Mouse (Mus musculus): ENCODE results near the gene Dapk1. TPM values are rescaled to one million over a fixed set of nuclear protein-coding genes. Genes with fewer than 3 reads are reported as not detected.

Dapk1 gene
- total RNA-seq, 2 experiments from 2014 or later = 8.0 to 8.2 TPM

DNA sequence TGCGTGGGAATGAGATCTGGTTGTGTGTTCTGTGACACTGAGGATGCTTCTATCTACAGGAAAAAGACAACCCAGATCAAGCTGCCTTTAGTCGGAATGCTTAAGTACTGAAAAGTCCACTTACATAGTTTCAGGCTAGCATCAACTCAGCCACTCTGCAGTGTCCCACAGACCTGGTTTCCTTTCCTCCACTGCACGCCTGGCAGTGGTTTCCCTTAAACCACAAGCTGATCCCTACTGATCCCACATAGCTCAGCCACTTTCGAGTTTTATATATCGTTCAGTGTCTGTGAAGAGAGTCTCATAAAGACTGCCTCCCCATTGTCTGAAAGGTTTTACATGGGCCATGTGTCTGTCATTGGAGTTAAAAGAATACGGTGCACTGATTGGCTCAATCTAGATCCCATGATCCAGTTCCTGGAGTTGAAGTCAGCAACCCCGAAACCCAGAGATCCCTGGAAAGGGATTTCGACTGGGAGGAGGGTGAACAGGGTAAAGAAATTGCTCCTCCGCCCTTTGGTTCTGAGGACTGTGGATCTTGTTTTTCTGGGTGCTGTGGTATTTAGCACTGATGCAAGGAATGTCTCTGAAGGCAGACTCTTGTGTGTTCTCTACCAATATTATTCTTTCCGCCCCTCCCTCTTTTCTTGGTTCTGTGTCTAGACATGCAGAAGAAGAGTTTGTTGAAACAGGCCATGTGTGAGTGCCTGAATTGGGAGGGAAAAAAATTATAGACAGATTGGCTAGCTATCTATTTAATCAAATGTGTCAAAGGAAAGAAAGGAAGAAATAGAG lies 93.6 kb downstream of the Dapk1 start:
- DNase-seq = no peak

DNA sequence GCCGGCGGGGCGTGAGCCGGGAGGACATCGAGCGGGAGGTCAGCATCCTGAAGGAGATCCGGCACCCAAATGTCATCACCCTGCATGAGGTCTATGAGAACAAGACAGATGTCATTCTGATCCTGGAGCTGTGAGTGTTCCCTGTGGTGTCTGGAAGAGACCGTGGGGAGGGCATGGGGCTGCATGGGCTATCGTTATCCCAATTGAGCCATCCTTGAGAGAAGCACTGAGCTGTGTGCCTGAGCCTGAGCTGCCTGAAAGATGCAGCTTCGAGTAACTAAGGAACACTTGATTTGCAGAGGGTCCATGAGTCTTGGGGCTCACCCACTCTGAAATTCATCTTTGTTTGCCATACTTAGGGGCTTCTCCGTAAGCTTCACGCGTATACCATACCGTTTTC lies 94.6 kb downstream of the Dapk1 start:
- DNase-seq = no peak

GRCm38 (mm10) chr13:60696741-60697140 lies 95.0 kb downstream of the Dapk1 start:
- DNase-seq = no peak

DNA sequence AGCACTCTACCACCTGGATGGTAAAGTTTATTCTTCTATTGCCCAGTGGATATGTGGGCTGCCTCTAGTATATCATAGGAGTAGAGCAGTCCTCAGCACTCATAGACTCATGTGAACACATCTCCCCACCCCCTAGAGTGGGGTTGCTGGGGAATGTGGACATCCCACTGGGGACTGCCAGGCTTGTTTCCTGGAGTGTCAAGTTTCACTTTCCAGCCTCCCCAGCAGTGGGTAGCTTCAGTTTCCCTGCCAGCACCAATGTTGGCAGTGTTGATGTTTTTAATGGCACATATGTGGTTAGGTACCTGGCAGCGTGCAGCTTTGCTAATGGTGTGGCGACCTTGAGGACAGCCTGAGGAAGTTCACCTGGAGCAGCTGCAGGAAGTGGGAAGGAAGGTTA lies 96.3 kb downstream of the Dapk1 start:
- DNase-seq = no peak

DNA sequence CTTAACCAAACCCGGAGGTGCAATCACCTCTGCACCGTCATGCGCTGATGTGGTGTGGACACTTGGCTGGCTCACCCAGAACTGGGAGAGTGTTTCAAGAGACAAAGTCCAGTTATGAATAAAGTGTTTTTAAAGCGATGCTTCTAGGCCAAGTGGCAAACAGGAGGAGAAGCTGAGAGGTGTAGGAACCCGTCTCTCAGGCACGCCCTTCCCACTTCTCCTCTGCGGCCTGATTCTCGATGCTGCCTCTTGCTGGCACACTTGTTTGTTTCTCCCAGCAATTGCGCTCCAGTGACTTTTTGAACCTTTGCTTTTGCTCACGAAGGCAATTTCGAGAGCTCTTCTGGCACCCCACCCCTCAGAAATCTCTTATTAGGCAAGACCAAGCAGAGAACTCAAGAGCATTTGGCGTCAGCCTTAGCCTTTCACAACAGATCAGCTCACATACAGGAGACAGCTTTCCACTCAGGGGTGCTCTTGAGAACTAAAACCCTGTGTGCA lies 100.0 kb downstream of the Dapk1 start:
- DNase-seq = peak; percentile 45

DNA sequence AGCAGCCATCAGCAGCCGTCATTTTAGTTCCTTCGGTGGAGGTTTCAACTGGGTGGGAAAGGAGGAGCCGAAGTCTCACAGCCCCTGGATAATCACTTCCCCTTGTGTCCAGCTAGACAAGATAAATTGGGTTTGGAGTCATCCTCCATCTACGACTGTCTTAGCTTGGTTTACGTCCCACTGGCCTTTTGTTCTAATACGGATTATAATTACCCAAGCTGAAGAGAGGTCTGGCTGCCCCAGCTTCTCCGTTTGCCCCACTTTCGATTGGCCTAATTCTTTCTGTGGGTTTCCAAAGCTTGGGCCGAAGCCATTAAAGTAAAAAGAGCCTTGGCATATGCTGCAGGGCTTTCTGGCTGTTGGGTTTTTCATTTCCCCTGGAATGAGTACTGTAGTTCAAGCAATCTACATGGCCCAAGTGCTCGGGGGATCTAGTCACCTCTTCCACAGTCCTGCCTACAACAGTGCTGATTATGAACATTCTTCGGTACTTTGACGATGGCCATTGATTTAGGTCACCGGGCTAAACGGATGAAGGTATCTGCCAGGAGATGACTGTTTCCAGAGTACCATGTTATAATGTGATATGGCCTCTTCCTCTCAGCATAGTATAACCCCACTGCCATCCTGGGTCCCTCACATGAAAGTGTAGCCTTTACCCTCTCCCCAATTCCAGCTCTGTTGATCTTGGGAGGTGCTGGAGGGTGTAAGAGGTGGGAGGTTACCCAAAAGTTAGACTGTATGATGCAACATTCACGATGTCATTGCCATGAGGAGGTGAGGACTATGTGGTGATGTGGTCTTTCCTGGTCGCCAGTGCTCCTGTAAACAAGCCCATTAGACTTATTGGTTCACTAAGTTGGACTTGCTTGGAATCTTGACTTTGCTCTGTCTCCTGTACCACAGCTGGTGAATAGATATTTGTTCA lies 106.1 kb downstream of the Dapk1 start:
- DNase-seq = no peak

GRCm38 (mm10) chr13:60709136-60709535 lies 107.4 kb downstream of the Dapk1 start:
- DNase-seq = no peak

DNA sequence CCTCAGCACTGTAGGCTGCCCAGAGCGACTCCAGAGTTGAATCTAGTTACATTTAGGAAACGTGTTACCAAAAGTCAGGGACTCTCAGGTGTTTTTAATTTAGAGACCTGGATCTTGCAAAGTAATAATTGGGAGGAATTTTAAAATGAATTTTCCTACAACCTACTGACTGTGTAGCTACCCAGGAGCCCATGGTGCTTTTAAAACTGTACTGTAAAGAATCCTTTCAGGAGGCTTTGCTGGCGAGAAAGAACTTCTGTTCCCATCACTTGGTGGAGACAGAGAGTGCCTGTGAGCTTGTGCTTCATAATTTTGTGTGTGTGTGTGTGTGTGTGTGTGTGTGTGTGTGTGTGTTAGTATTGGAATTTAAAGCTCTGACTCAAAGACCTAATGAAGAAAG lies 109.2 kb downstream of the Dapk1 start:
- DNase-seq = no peak

DNA sequence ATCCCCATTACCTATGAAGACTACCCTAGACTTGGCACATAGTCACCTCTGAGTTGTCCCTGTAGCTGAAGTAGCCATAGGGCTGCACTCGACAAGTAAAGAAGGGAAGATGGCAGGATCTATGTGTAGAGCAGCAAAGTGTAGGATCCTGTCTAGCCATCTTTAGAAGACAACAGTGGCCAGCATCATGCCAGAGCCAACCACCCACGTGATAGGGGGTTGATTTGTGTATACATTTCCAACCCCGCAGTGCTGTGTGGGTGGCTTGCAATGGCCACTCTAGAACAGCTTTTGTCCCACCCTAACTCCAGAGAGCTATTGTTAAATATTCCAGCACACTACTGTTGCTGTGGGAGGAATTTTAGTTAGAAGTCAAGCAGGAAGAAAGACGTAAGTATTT lies 111.8 kb downstream of the Dapk1 start:
- no peak for DNase-seq

GRCm38 (mm10) chr13:60716107-60716506 lies 114.4 kb downstream of the Dapk1 start:
- no peak for DNase-seq

DNA sequence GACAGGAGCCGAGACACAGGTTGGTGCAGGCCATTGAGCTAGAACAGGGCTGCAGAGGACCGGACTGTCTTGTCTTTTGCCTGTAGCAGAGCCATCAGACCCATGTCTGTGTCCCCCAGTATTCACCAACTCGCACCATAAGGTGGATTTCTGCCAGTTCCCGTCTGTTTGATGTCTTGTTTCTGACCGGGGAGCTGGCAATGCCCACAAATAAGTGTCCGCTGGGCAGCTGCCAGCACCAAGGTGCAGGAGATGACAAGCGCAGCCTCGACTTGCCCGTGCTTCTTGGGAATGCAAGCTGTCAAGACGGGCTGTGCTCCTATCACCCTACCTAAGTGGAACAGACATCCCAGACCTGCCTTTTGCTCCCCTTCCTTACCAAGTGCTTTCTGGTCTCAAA lies 115.7 kb downstream of the Dapk1 start:
- DNase-seq = no peak

- DNase-seq = no peak
Measured at GRCm38 (mm10) chr13:60719581-60719980, 117.8 kb downstream of the Dapk1 start.

- no peak for DNase-seq
Measured at GRCm38 (mm10) chr13:60722763-60723162, 121.0 kb downstream of the Dapk1 start.

- no peak for DNase-seq
Measured at GRCm38 (mm10) chr13:60728276-60729054, 126.7 kb downstream of the Dapk1 start.

GRCm38 (mm10) chr13:60729055-60729402 lies 127.3 kb downstream of the Dapk1 start:
- DNase-seq = no peak

- DNase-seq = no peak
Measured at GRCm38 (mm10) chr13:60730587-60730986, 128.8 kb downstream of the Dapk1 start.

GRCm38 (mm10) chr13:60731001-60731400 lies 129.3 kb downstream of the Dapk1 start:
- no peak for DNase-seq

DNA sequence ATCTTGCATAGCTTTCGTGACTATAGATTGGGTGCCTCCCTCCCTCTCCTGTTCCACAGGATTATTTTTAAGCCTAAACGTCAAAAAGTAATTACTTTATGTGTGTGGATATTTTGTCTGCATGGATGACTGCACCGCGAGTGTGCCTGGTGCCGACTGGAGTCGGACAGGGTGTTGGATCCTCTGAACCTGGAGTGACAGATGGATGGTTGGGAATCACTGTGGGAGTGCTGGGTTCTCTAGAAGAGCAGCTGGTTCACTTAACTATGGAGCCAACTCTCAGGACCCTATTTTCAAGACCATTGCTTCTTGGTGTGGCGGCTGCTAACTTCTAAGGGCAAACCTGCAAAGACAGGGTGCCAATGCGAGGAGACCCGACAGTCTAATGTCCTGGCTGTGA lies 133.6 kb downstream of the Dapk1 start:
- no peak for DNase-seq

DNA sequence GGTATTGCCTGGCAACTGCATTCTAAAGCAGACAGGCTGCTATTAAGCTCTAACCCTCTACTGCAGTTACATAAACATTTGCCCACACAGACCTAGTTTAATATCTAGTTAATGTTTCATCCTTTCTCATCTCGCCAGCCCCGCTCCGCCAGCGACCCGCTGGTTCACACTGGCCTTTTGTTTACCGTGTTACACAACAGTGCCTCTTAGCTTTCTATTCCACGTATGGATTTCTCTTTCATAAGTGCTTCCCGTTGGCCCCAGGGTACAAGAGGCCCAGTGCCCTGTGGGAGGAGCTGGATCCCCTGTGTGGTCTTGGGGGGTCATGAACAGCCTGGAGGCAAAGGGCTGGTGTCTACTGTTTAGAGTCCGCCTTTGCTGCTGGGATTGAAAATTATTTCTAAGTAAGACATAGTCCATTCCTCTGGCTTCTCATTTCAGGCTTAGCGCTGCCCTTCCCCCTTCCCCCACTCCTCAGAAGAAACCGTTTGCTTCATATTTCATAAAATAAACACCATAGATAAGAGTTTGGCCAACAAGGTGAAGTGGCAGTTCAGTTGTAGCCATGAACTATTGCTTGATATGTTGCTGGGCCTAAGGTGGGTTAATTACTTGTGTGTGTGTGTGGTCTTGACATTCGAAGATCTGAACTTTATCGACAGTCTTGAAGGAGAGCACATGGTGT lies 134.8 kb downstream of the Dapk1 start:
- DNase-seq = no peak

GRCm38 (mm10) chr13:60737632-60738324 lies 136.0 kb downstream of the Dapk1 start:
- DNase-seq = peak; percentile 84

GRCm38 (mm10) chr13:60738429-60738828 lies 136.7 kb downstream of the Dapk1 start:
- DNase-seq = peak; percentile 56

All from gastrocnemius, postnatal 25 days (tissue).